Mouse (Mus musculus) heart, postnatal 0 days (tissue): ENCODE data around the gene Rfx5. TPM values are rescaled to one million over a fixed set of nuclear protein-coding genes. Genes with fewer than 3 reads are reported as not detected.
"Not testable (repeated sequence)": the region's sequence is repeated elsewhere in the genome, so short reads cannot be mapped to it uniquely, and the experiment has no call there.

Experiments used
- ATAC-seq: fragments of 200-750 bp; cut with Nextera tagmentation; 2 replicates; pipeline ENCODE4 v1.8.0; 2017; ENCODE audit warnings: low read depth, moderate number of reproducible peaks, moderate library complexity; ENCODE audit not compliant: insufficient read depth
- DNase-seq: peaks from one replicate; pipeline ENCODE4 v3.0.0-alpha.2; 2016; ENCODE audit warnings: low spot score
- H3K27ac ChIP-seq: fragments of 300-500 bp; sonication (generic); 2 replicates; pipeline ENCODE4 v1.5.1; 2014; ENCODE audit warnings: low read depth, mild to moderate bottlenecking
- H3K27me3 ChIP-seq: fragments of 300-500 bp; sonication (generic); 2 replicates; pipeline ENCODE4 v1.6.1; 2014; ENCODE audit warnings: low read length, mixed read lengths; ENCODE audit not compliant: control insufficient read depth, insufficient read depth
- H3K36me3 ChIP-seq: fragments of 300-500 bp; sonication (generic); replicated peaks from 2 replicates; pipeline ENCODE4 v1.6.1; 2014; ENCODE audit warnings: low read length, mixed read lengths; ENCODE audit not compliant: control insufficient read depth, insufficient read depth
- H3K4me1 ChIP-seq: fragments of 300-500 bp; sonication (generic); 2 replicates; pipeline ENCODE4 v1.6.1; 2014; ENCODE audit warnings: antibody characterized with exemption; ENCODE audit not compliant: control insufficient read depth, insufficient read depth
- H3K4me2 ChIP-seq: fragments of 300-500 bp; sonication (generic); 2 replicates; pipeline ENCODE4 v1.6.1; 2014; ENCODE audit warnings: low read depth, mild to moderate bottlenecking, low read length, moderate library complexity
- H3K4me3 ChIP-seq: fragments of 300-500 bp; sonication (generic); 2 replicates; pipeline ENCODE4 v1.5.1; 2014; ENCODE audit warnings: low read depth, low read length
- H3K9ac ChIP-seq: fragments of 300-500 bp; sonication (generic); replicated peaks from 2 replicates; pipeline ENCODE4 v1.6.1; 2014; ENCODE audit warnings: low read depth, low read length, mixed read lengths
- H3K9me3 ChIP-seq: fragments of 300-500 bp; sonication (generic); replicated peaks from 2 replicates; pipeline ENCODE4 v1.6.1; 2016; ENCODE audit warnings: low read length; ENCODE audit not compliant: control insufficient read depth
- CTCF ChIP-seq: IDR thresholded peaks from 2 replicates; pipeline ENCODE4 v1.5.1; 2016; ENCODE audit warnings: antibody characterized with exemption, control low read depth, low read depth
- EP300 ChIP-seq: IDR thresholded peaks from 2 replicates; pipeline ENCODE4 v1.6.1; 2016; ENCODE audit warnings: antibody characterized with exemption, low read depth
- WGBS: fragments of 180-500 bp; shearing (Covaris S2); extraction: QIAGEN DNeasy Blood & Tissue Kit; methylation state at CpG from one replicate; pipeline ENCODE4 v1.1.7; 2014; 5-methylcytosine and 5-hydroxymethylcytosine counted together
- polyA plus RNA-seq: library from polyadenylated mRNA; unstranded; fragments of >200 nt; fragmentation: Nextera tagmentation; extraction: Ambion mirVana; gene quantifications from 2 replicates; pipeline ENCODE4 v1.2.1, GENCODE M21; 2015
- total RNA-seq: library from RNA; depleted of rRNA; stranded (reverse); fragments of >200 nt; gene quantifications from 2 replicates; pipeline ENCODE4 v1.2.3, GENCODE M21; 2014; ENCODE audit warnings: low replicate concordance

The Rfx5 gene
- total and polyA plus RNA-seq, 2 experiments from 2014 or later, result 2.7 to 8.6 TPM

- TF ChIP-seq EP300, result no peak
- no peak for TF ChIP-seq CTCF
- Histone ChIP-seq H3K4me3 (no peak overlapping the region), H3K9ac (no peak overlapping the region), H3K27me3 (no peaks in the 10 kb centered on the region), H3K27ac (no peak overlapping the region), H3K4me2 (no peak overlapping the region), H3K4me1 (no peaks in the 10 kb centered on the region), H3K36me3 (no peaks in the 10 kb centered on the region), H3K9me3 (no peaks in the 10 kb centered on the region)
- WGBS, result 50% methylated on average over 8 of the region's 8 CpGs
- no peak for DNase-seq
- ATAC-seq, result no peak
These were observed 29.2 kb upstream of the Rfx5 start for GRCm38 (mm10) chr3:94924688-94925087.

GRCm38 (mm10) chr3:94926301-94926736 lies 27.6 kb upstream of the Rfx5 start:
- not testable (repeated sequence) for ATAC-seq, DNase-seq
- 22% methylated on average over 4 of the region's 4 CpGs for WGBS

DNA sequence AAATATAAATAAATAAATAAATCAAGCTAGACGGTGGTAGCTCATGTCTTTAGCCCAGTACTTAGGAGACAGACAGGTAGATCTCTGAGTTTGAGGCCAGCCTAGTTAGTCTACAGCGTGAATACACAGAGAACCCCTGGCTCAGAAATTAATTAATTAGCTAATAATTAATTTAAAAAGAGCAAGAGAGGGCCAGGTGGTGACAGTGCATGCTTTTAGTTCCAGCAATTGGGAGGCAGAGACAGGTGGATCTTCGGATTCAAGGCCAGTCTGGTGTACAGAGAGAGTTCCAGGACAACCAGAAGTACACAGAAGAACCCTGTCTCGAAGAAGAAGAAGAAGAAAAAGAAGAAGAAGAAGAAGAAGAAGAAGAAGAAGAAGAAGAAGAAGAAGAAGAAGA lies 24.9 kb upstream of the Rfx5 start:
- H3K9ac ChIP-seq, H3K4me2 ChIP-seq, H3K9me3 ChIP-seq, H3K27ac ChIP-seq, DNase-seq, ATAC-seq, H3K27me3 ChIP-seq, H3K36me3 ChIP-seq, H3K4me3 ChIP-seq: not testable (repeated sequence)
- H3K4me1 ChIP-seq, result peaks cover 10% of the 10 kb centered on the region
- WGBS, result 88% methylated on average over 4 of the region's 4 CpGs

More at GRCm38 (mm10) chr3:94926301-94926736, 27.6 kb upstream of the Rfx5 start:
- not testable (repeated sequence) for H3K4me3 ChIP-seq, H3K4me2 ChIP-seq, H3K36me3 ChIP-seq, H3K27ac ChIP-seq, H3K4me1 ChIP-seq, H3K27me3 ChIP-seq, H3K9me3 ChIP-seq, H3K9ac ChIP-seq

- H3K9me3 ChIP-seq, ATAC-seq, H3K4me3 ChIP-seq, H3K9ac ChIP-seq, H3K27me3 ChIP-seq, H3K36me3 ChIP-seq, H3K4me2 ChIP-seq, DNase-seq: not testable (repeated sequence)
- peaks cover 10% of the 10 kb centered on the region for H3K4me1 ChIP-seq
- H3K27ac ChIP-seq, result peak overlapping the region; percentile 54
- WGBS, result 49% methylated on average over 7 of the region's 7 CpGs
These were observed 23.2 kb upstream of the Rfx5 start for GRCm38 (mm10) chr3:94930386-94931266.

DNA sequence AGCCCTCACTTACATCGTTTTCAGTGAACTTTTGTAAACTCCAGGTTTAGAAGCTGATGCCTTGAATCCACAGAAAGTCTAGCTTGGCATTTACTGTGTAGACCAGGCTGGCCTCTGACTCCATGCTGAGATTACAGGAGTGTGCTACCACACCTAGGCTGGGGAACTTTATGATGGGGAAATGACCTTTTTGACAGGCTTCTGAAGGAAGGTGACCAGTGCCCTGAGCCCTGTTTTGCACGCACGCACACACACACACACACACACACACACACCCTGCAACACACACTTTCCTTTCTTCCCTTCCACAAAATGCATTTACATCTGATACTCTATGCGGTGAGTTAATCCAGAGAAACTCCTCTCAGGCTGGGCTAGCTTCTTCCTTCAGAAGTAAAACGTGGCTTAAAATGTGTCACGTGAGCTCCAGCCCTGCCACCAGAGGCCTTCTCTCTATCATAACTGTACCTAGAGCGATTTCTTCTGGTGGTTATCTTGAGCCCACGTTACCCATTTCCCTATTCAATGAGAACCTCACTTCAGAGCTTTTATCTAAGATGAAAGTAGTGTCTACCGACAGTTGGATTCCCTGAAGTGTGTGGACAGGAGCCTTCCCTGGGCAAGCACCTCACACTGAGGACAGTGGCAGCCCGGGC lies 22.3 kb upstream of the Rfx5 start:
- H3K4me3 ChIP-seq, ATAC-seq, H3K9ac ChIP-seq, H3K27ac ChIP-seq, H3K4me2 ChIP-seq, H3K36me3 ChIP-seq, H3K9me3 ChIP-seq, DNase-seq, H3K27me3 ChIP-seq: not testable (repeated sequence)
- H3K4me1 ChIP-seq, result peaks cover 10% of the 10 kb centered on the region
- WGBS, result 71% methylated on average over 10 of the region's 10 CpGs

DNA sequence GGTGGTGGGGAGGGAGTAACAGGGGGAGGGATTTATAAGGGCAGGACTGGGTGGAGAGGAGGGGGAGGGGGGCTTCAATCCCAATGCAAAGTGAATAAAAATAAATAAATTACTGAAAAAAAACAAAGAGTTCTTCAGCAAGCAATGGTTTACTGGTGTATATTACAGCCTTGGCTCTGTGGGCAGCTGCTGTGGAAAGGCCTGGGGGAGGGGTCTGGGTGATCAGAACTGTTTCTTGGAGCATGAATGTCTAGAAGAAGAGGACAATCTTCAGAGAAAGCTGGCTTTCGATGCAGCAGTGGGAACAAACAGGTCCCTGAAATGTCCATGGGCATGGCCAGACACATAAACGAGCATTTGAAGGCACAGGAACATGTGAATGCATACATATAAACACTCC lies 21.6 kb upstream of the Rfx5 start:
- Histone ChIP-seq H3K27ac (peak overlapping the region; percentile 96), H3K4me2 (0 out of 2 replicates have a peak overlapping the region, but pooled peaks have one; percentile 66), H3K4me1 (peaks cover 10% of the 10 kb centered on the region)
- not testable (repeated sequence) for H3K36me3 ChIP-seq, H3K9me3 ChIP-seq, H3K27me3 ChIP-seq, H3K9ac ChIP-seq, ATAC-seq, H3K4me3 ChIP-seq, DNase-seq
- WGBS, result 44% methylated on average over 2 of the region's 2 CpGs
